Mouse (Mus musculus) kidney, adult 18-20 months (tissue): Measurements from ENCODE around the gene Taar5.

Experiments
- DNase-seq: peaks from one replicate; pipeline ENCODE4 v3.0.0; 2021

Taar5 gene

GRCm38 (mm10) chr10:23970656-23971165 is at the start of gene Taar5:
Taar5 (plus strand) TSS chr10:23970706.
- no peak for DNase-seq

GRCm38 (mm10) chr10:23922468-23922867 is 48.0 kb upstream of the Taar5 start:
- no peak for DNase-seq

- no peak for DNase-seq
These were observed 46.6 kb upstream of the Taar5 start for GRCm38 (mm10) chr10:23923941-23924340.

GRCm38 (mm10) chr10:23937613-23938012 is 32.9 kb upstream of the Taar5 start:
- no peak for DNase-seq

GRCm38 (mm10) chr10:23938312-23938711 is 32.2 kb upstream of the Taar5 start, which contains the start of gene Taar2:
Taar2 (plus strand) TSS chr10:23938572.
- DNase-seq = no peak

GRCm38 (mm10) chr10:23942465-23942864 is 28.0 kb upstream of the Taar5 start:
- DNase-seq = peak; percentile 13

- DNase-seq = no peak
These were observed 22.5 kb upstream of the Taar5 start for GRCm38 (mm10) chr10:23948026-23948425.

- no peak for DNase-seq
These were observed 20.9 kb upstream of the Taar5 start, which contains the start of gene Taar3 for GRCm38 (mm10) chr10:23949508-23950005. Taar3 (plus strand) TSS chr10:23949558.

GRCm38 (mm10) chr10:23951714-23952113 is 18.8 kb upstream of the Taar5 start:
- no peak for DNase-seq

- DNase-seq = peak; percentile 55
These were observed 11.4 kb upstream of the Taar5 start for GRCm38 (mm10) chr10:23959071-23959470.

GRCm38 (mm10) chr10:23960444-23960915 is 10.0 kb upstream of the Taar5 start, which contains the start of gene Taar4:
Taar4 (plus strand) TSS chr10:23960494.
- DNase-seq = no peak

GRCm38 (mm10) chr10:23963444-23963843 is 7.1 kb upstream of the Taar5 start:
- DNase-seq = no peak

- DNase-seq = no peak
These were observed 5.4 kb upstream of the Taar5 start for GRCm38 (mm10) chr10:23964921-23965610.

- no peak for DNase-seq
These were observed 750 bp downstream of the Taar5 start for GRCm38 (mm10) chr10:23971256-23971655.

- no peak for DNase-seq
These were observed 7.5 kb downstream of the Taar5 start for GRCm38 (mm10) chr10:23977958-23978357.

GRCm38 (mm10) chr10:23978901-23979705 is 8.6 kb downstream of the Taar5 start:
- DNase-seq = peak; percentile 74

GRCm38 (mm10) chr10:23985546-23985945 is 15.0 kb downstream of the Taar5 start, which contains the start of gene Taar6:
Taar6 (minus strand) TSS chr10:23985646.
- DNase-seq = no peak

- no peak for DNase-seq
These were observed 15.9 kb downstream of the Taar5 start for GRCm38 (mm10) chr10:23986419-23986818.

- no peak for DNase-seq
These were observed 22.9 kb downstream of the Taar5 start, which contains the start of gene Taar7a for GRCm38 (mm10) chr10:23993381-23993780. Taar7a (minus strand) TSS chr10:23993481.

- no peak for DNase-seq
These were observed 29.1 kb downstream of the Taar5 start, which contains the start of gene Taar7b for GRCm38 (mm10) chr10:23999639-24000038. Taar7b (plus strand) TSS chr10:23999939.

GRCm38 (mm10) chr10:24006442-24006841 is 35.9 kb downstream of the Taar5 start:
- DNase-seq = no peak

GRCm38 (mm10) chr10:24007034-24007433 is 36.5 kb downstream of the Taar5 start:
- no peak for DNase-seq

- DNase-seq = no peak
These were observed 37.6 kb downstream of the Taar5 start for GRCm38 (mm10) chr10:24008143-24008542.
